Mouse (Mus musculus): ENCODE results near the gene Irf2bp1. TPM values are rescaled to one million over a fixed set of nuclear protein-coding genes. Genes with fewer than 3 reads are reported as not detected.

Irf2bp1 gene
- total RNA-seq, 2 experiments from 2014 or later, result 24.5 to 29.5 TPM

DNA sequence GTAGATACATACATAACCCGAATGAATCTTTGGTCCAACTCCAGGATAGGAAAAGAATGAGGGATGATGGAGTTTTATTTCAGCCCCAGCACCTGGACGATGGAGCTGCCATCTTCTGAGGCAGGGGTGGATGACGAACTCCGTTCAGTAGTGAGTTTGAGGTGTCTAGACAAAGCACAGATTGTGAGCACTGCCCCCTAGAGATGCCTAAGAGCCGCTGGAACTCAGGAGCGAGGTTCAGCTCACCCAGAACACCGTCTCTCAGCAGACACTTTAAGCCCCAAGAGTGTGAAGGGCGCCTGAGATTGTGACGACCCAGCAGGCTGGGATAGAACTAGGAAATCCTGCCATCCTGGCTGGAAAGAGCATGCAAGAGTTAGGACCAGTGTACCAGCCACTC lies 5.0 kb upstream of the Irf2bp1 start:
- intact Hi-C loops (cut with DNase I), result no loop called here
- no peak for DNase-seq

DNA sequence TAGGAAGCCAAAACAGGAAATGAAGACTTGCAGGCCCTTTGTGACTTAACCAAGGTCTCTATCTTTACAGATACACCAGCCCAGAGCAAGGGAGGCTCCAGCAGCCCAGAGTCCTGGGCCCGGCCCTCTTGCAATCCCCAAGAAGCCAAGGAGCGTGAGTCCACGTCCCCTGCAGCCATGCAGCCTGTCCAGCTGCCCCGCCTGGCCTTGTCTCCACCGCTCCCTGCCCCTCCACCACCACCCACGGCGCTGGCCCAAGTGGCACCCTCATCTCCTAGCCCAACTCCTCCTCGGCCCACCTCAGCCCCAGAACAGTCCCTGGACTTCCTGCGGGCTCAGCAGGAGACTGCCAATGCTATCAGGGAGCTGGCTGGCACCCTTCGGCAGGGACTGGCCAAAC lies 3.4 kb upstream of the Irf2bp1 start:
- intact Hi-C loops (cut with DNase I), result loop anchor here (5.0 kb wide), 1 partner anchor 43 kb away; no protein-coding TSS in a partner anchor
- no peak for DNase-seq

DNA sequence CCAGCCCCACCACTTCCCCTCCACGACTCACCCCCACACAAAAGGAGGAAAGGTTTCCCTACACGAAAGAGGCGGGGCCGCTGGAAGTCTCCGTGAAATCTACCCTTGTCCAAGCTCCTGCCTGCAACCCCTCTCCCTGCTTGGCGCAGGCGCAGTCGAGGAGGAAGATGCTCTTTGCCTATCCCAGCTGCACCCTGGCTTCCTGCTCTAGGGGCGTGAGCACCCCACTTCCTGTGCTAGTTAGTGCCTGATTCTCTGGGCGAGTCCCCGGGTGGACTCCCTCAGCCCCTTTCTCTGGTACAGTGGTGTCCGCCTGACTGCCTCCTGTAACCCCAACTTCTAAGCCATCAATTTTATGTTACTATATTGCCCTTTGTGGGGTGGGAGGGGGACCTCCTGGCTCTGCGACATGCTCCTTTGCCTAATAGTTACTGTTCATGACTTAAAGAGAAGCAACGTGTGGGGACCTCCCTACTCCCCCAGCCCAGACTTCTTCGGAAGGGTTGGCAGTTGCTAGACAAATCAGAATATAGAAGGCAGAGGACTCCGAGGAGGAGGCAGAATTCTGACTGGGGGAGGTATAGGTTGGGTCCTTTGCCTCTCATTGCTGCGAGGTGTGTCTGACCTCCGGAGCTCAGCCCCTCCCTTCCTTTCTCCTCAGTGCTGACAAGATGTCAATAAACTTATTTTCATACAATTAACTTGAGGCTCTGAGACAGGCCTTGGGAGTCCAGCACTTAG lies 2.6 kb upstream of the Irf2bp1 start:
- peak; percentile 82 to 83 for DNase-seq
- intact Hi-C loops (cut with DNase I), result loop anchor here (5.0 kb wide), 1 partner anchor 44 kb away; no protein-coding TSS in a partner anchor

- intact Hi-C loops (cut with DNase I), result loop anchor here (5.0 kb wide), 1 partner anchor 44 kb away; no protein-coding TSS in a partner anchor
- no peak for DNase-seq
These were observed 2.1 kb upstream of the Irf2bp1 start for GRCm38 (mm10) chr7:19001807-19002085.

GRCm38 (mm10) chr7:19002115-19002514 lies 1.7 kb upstream of the Irf2bp1 start:
- no peak for DNase-seq
- intact Hi-C loops (cut with DNase I), result loop anchor here (5.0 kb wide), 1 partner anchor 45 kb away; no protein-coding TSS in a partner anchor

GRCm38 (mm10) chr7:19002848-19003498 lies 871 bp upstream of the Irf2bp1 start:
- intact Hi-C loops (cut with DNase I), result loop anchor here (5.0 kb wide), 1 partner anchor 46 kb away; no protein-coding TSS in a partner anchor
- DNase-seq, result peak; percentile 87 to 88

DNA sequence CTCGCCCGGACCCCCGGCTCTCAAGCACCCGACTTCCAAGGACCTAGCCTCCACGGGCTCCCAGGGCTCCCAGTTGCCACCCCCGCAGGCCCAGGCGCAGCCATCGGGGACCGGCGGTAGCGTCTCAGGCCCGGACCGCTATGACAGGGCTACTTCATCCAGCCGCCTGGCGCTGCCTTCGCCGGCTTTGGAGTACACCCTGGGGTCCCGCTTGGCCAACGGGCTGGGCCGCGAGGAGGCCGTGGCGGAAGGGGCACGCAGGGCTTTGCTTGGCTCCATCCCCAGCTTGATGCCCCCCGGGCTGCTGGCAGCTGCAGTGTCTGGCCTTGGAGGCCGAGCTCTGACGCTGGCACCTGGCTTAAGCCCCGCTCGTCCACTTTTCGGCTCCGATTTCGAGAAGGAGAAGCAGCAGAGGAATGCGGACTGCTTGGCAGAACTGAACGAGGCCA lies 811 bp downstream of the Irf2bp1 start:
- intact Hi-C loops (cut with DNase I), result loop anchor here (5.0 kb wide), 2 partner anchors 47 to 107 kb away; no protein-coding TSS in a partner anchor
- DNase-seq, result peak in 1 of 2 experiments; percentile 34

- intact Hi-C loops (cut with DNase I), result loop anchor here (1.0 to 5.0 kb wide), 3 partner anchors 18 to 108 kb away; partner anchors contain the start of gene Foxa3
- no peak for DNase-seq
These were observed 1.7 kb downstream of the Irf2bp1 start for GRCm38 (mm10) chr7:19005417-19006121.

- DNase-seq, result peak; percentile 89 to 93
- intact Hi-C loops (cut with DNase I), result loop anchor here (1.0 to 5.0 kb wide), 3 partner anchors 17 to 109 kb away; partner anchors contain the start of gene Foxa3
These were observed 2.6 kb downstream of the Irf2bp1 start for GRCm38 (mm10) chr7:19006476-19006875.

DNA sequence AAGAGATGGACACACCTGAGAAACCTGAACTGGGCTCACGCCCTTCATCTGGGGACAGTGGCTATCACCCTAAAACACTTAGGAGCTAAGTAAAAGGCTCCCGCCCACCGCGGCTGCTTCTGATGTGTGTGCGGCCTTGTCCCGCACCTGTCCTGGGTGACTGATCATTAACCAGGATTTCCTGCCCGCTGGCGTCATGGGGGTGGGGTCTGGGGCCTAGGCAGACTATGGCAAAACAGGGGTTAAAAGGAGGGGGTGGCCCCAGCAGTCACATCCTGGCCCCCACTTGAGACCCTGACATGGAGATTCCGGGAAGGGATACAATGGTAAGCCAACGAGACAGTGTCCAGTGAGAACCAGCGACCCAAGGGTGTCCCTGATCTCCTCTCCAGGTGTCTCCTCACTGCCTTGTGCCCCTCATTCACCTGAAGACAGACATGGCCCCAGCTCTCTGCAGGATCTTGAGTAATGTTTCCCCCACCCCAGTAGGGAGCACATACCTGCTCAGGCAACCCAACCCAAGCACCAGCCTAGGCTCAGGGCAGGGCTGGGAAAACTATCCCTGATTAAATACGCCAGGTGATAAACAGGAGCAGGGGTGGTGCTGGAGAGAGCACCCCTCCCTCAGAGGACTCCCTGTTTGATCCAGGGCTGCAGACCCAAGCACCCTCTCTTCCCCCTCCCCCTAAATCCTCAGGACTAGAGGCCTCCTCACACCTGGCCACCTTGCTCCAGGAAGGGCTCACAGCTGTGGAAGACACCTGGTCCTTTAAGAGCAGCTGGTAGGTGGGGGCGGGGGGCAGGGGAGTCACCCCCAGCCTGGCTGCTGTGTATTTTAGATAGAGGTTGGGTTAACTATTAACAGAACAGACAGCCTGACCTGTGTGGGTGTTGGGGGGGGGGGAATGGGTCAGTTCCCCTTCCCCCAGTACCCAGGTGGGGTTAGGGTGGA lies 3.5 kb downstream of the Irf2bp1 start:
- intact Hi-C loops (cut with DNase I), result loop anchor here (2.0 to 5.0 kb wide), 2 partner anchors 21 to 110 kb away; no protein-coding TSS in a partner anchor

DNA sequence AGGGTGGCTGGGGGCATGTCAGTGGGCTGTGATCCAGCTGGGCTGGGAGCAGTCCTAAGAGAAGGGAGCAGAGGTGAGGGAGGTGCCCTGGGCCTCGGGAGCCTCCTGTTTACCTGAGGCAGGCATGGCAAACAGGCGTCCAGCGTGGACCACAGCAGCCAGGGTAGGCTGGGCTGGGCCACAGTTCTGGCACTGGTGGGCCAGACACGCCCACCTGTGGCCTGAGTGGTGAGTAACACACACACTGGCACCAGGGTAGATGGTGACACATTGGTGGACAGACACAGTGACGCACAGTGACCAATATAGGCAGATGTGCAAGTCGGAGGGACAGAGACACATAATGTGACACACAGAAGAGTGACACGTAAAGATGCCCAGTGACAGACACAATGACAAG lies 6.7 kb downstream of the Irf2bp1 start:
- intact Hi-C loops (cut with DNase I), result no loop called here
- no peak for DNase-seq

More for the DNA sequence above, 3.5 kb downstream of the Irf2bp1 start:
- DNase-seq, result no peak

DNA sequence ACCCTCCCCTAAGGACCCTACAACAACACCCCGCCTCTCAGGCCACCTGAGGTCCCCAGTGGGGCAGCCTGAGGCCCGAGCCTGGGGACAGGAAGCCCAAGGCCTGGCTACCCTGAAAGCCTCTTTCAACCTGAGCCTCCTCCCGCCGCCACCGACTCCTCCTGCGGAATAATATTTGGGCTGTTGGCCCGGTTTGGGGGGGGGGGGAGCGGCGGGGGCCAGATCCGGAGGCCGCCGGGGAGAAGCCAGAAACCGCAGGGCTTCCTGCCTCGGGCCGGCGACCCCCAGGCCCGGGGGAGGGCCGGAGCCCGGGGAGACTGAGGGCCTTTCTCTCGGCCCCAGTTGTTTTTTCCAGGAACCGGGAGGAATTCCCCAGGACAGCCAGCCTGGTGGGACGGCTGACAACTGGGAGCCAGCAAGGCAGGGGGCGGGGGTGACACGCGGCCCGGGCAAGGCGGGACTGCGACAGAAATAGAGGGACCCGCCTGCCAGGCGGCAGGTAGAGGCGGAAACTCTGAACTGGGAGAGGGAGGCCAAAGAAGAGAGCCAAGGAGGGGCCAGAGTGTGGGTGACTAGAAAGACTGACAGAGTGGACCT lies 8.3 kb downstream of the Irf2bp1 start:
- peak; percentile 76 to 78 for DNase-seq
- intact Hi-C loops (cut with DNase I), result no loop called here

- no peak for DNase-seq
- intact Hi-C loops (cut with DNase I), result no loop called here
These were observed 9.0 kb downstream of the Irf2bp1 start for GRCm38 (mm10) chr7:19012882-19013281.

DNA sequence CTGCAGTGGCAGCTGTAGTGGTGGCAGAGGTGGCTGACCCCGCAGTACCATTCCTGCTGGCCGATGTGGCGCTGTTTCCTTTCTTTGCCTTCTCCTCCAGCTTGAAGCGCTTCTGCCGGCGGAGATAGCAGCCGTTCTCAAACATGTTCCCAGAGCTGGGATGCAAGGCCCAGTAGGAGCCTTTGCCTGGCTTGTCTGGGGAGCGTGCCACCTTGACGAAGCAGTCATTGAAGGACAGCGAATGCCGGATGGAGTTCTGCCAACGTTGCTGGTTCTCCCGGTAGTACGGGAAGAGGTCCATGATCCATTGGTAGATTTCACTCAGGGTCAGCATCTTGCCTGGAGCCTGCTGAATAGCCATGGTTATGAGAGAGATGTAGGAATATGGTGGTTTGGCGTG lies 10.6 kb downstream of the Irf2bp1 start:
- no peak for DNase-seq
- intact Hi-C loops (cut with DNase I), result no loop called here

GRCm38 (mm10) chr7:19016042-19016441 lies 12.2 kb downstream of the Irf2bp1 start:
- intact Hi-C loops (cut with DNase I), result no loop called here
- no peak for DNase-seq

- no peak for DNase-seq
- intact Hi-C loops (cut with DNase I), result no loop called here
These were observed 14.1 kb downstream of the Irf2bp1 start for GRCm38 (mm10) chr7:19017909-19018308.

- DNase-seq, result no peak
- intact Hi-C loops (cut with DNase I), result no loop called here
These were observed 17.2 kb downstream of the Irf2bp1 start for GRCm38 (mm10) chr7:19021048-19021447.

DNA sequence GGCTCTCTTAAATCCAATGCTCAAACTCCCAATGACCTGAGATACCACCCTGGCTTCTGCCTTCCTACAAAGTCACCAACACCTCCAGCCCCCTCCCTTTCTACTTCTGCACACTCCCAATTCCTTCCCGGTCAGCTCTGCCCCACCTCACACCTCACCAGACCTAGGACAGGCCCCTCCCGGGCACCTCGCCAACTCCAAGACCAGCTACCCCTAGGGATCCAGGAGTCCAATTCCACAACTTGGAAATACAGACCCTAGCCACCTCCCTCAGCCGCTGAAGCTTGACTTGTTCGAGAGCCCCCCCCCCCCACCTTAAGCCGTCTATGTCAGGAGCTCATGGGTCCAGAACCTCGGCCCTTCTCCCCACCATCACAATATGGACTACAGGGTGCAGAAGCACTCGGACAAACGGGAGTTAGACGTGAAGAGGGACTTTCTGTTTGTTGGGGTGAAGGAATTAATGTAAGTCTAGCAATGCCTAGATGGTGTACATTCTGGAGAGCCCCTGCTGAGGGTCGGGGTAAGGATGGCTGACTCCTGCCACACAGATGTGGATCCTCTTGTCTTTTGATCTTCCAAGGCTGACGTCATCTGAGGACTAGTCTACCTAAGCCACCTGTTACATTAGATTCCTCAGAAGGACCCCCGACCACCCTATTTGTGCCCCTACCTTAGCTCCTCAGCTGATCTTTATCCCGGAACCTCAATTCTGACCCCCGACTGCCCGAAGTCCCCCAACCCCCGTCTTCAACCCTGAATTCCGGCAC lies 18.5 kb downstream of the Irf2bp1 start:
- DNase-seq, result no peak
- intact Hi-C loops (cut with DNase I), result no loop called here

DNA sequence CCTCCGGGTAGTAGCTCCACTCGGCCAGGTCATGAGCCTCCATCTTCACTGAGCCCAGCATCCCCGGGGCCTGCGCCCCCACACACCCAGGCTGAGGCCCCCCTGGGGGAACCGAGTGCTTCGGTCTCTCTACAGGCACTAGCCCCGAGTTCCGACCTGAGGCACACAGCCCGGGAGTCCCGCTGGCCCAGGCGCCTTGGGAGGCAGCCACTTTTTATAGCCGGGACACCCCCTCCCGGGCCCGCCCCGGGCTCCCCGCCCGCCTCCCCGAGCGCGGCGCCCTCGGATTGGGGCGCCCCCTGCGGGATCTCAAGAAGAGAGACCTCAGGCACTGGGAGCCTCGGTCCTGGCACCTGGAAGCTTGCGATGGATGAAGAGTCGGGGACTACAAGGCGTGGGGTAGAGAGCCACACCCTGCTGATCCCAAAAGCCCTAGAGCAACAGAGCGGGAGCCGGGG lies 19.5 kb downstream of the Irf2bp1 start, which contains the start of gene Foxa3:
Gene Foxa3 (minus strand): TSS at position 182 of the 458 bp plus-strand sequence.
- DNase-seq, result peak; percentile 52 to 65
- intact Hi-C loops (cut with DNase I), result loop anchor here (1.0 kb wide), 1 partner anchor 17 kb away; no protein-coding TSS in a partner anchor

All from heart, postnatal 10 days (tissue).